Mouse (Mus musculus) frontal cortex, postnatal 25 days (tissue): ENCODE results near the gene Nox4.

Experiments used
- DNase-seq, 2 experiments: peaks; one replicate each; pipeline ENCODE4 v3.0.0; 2022; ENCODE audit warnings: low spot score in 2 of 2

The Nox4 gene

GRCm38 (mm10) chr7:87245856-87246579 lies at the start of gene Nox4:
Gene Nox4 (plus strand): TSS chr7:87246096.
- DNase-seq, result no peak

- no peak for DNase-seq
Observed at GRCm38 (mm10) chr7:87204751-87205150, 41.1 kb upstream of the Nox4 start.

- DNase-seq, result no peak
Observed at GRCm38 (mm10) chr7:87221712-87222111, 24.2 kb upstream of the Nox4 start.

GRCm38 (mm10) chr7:87222751-87223150 lies 23.1 kb upstream of the Nox4 start:
- DNase-seq, result no peak

- no peak for DNase-seq
Observed at GRCm38 (mm10) chr7:87225617-87226016, 20.3 kb upstream of the Nox4 start.

- DNase-seq, result no peak
Observed at GRCm38 (mm10) chr7:87227051-87227948, 18.6 kb upstream of the Nox4 start.

GRCm38 (mm10) chr7:87229502-87229901 lies 16.4 kb upstream of the Nox4 start:
- DNase-seq, result no peak

- no peak for DNase-seq
Observed at GRCm38 (mm10) chr7:87241139-87241538, 4.8 kb upstream of the Nox4 start.

- no peak for DNase-seq
Observed at GRCm38 (mm10) chr7:87246580-87246934, 661 bp downstream of the Nox4 start.

GRCm38 (mm10) chr7:87246940-87247339 lies 1.0 kb downstream of the Nox4 start:
- DNase-seq, result no peak

- no peak for DNase-seq
Observed at GRCm38 (mm10) chr7:87247926-87248325, 2.0 kb downstream of the Nox4 start.

GRCm38 (mm10) chr7:87252071-87252470 lies 6.2 kb downstream of the Nox4 start:
- no peak for DNase-seq

GRCm38 (mm10) chr7:87277225-87277624 lies 31.3 kb downstream of the Nox4 start:
- DNase-seq, result peak in 1 of 2 experiments; percentile 14

GRCm38 (mm10) chr7:87303726-87304315 lies 57.9 kb downstream of the Nox4 start:
- no peak for DNase-seq

GRCm38 (mm10) chr7:87321571-87321970 lies 75.7 kb downstream of the Nox4 start:
- DNase-seq, result no peak

- no peak for DNase-seq
Observed at GRCm38 (mm10) chr7:87322085-87322484, 76.2 kb downstream of the Nox4 start.

- no peak for DNase-seq
Observed at GRCm38 (mm10) chr7:87330782-87331558, 85.1 kb downstream of the Nox4 start.

- no peak for DNase-seq
Observed at GRCm38 (mm10) chr7:87345598-87345997, 99.7 kb downstream of the Nox4 start.

GRCm38 (mm10) chr7:87352818-87353217 lies 106.9 kb downstream of the Nox4 start:
- no peak for DNase-seq

- no peak for DNase-seq
Observed at GRCm38 (mm10) chr7:87367834-87368233, 121.9 kb downstream of the Nox4 start.

GRCm38 (mm10) chr7:87369131-87369530 lies 123.2 kb downstream of the Nox4 start:
- DNase-seq, result no peak

- DNase-seq, result no peak
Observed at GRCm38 (mm10) chr7:87370789-87371188, 124.9 kb downstream of the Nox4 start.
